Mouse (Mus musculus) heart, postnatal 25 days (tissue): Measurements from ENCODE around the gene Epb41l5. TPM values are rescaled to one million over a fixed set of nuclear protein-coding genes. Genes with fewer than 3 reads are reported as not detected.
A peak's percentile ranks its signal among the peaks of the same experiment; 100 is the strongest.

Experiments used
- DNase-seq: peaks from one replicate; pipeline ENCODE4 v3.0.0; 2022; ENCODE audit warnings: low spot score
- intact Hi-C: fragments of 180-260 bp; cut with DNase I; formaldehyde crosslinking; loops from one replicate; pipeline ENCODE4 v1.15.1; 2025
- total RNA-seq, 2 experiments: library from RNA; stranded (reverse); gene quantifications; 2 replicates each; pipeline ENCODE4 v1.2.3; 2021

The Epb41l5 gene
- total RNA-seq, 2 experiments from 2014 or later = 3.5 to 4.3 TPM

DNA sequence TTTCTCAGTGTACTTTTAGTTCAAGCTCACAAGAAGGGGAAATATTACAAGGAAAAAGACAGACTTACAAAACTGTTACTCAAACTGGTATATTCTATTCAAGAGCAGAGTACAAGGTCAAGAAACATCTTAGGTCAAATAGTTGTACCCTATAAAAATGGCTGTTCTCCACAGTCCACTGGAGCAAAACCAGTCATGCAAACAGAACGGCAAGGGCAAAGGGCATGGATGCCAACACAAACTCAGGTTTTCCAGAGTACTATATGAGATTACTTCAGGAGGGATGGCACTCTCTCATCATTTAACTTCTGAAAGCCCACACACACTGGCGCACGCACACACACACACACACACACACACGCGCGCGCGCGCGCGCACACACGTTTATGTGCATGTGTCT is 46.4 kb downstream of the Epb41l5 start:
- DNase-seq = no peak
- intact Hi-C loops = no loop called here

DNA sequence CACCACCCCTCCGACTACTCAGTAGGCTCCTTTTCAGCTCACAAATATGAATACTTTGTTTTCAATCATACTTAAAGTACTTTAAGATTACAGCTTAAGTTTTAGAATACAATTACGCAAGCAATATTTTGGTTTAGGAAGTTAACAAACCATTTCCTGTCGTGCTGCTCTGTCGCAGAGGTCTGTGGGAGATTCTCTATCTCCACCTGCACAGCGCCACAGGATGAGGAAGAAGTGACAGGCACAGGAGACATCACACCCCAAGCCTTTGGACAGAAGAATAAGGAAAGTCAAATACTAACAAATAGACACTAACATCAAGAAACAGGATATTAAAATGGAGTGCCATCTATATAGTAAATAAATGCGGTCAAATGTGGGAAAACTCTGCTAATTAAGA is 49.9 kb downstream of the Epb41l5 start:
- intact Hi-C loops = no loop called here
- DNase-seq = no peak

DNA sequence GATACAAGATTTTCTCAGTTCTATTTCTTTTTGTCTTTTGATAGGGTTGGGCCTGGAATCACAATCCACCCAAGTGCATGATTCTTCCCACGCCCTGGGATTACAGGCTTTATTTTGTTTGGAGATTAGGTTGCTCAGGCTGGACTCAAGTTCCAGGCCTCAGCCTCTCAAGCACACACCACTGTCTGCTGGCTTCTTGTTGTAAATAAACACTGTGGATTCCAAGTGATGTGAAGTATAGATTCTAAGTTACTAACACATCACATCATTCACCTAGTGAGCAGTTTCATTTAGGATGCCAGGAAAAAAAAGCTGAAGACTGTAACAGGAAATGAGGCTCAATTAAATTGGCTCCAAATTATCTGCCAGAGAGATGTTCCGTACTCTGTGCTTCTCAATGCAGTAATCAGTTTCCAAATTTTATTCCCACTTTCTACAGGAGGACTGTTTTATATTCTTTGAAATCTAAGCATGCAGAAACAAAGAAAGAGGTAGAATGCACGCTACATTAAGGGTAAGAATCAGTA is 51.8 kb downstream of the Epb41l5 start:
- DNase-seq = no peak
- intact Hi-C loops = no loop called here

DNA sequence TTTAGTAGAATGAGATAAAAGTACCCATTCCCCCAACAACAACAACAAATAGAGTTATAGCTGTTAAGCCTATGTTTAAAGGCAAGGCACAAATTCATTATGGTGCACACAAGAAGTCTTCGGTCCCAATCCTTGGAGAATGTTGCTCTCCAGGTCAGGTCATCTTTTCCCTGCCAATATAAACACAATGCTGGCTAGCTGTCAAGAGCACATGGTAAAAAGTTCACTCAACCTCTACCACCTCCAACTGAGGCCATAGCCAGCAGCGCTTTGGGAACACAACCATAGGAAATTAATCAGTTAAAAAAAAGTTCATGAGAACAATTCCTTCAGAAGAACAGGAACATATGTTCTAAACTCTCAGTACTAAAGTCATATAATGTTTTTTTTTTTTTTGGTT is 58.8 kb downstream of the Epb41l5 start:
- DNase-seq = peak; percentile 16
- intact Hi-C loops = no loop called here

DNA sequence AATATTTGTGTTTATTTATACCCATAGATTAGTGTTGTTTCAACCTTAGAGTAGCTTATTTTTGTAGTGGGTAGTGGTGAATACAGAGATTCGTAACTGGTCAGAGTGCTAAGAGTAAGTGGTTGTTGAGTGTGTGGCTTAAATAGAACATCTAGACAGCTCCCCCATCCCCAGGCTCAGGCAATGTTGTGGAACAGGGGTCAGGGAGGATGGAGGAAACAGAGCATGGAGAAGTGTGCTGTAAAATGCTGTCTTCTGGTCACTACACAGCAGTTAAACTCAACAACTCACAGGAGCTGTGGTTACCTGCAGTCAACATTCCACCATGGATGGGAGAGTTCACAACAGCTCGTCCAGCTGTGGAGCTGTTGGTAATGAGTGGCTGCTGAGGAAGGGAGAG is 63.8 kb downstream of the Epb41l5 start:
- intact Hi-C loops = no loop called here
- no peak for DNase-seq

DNA sequence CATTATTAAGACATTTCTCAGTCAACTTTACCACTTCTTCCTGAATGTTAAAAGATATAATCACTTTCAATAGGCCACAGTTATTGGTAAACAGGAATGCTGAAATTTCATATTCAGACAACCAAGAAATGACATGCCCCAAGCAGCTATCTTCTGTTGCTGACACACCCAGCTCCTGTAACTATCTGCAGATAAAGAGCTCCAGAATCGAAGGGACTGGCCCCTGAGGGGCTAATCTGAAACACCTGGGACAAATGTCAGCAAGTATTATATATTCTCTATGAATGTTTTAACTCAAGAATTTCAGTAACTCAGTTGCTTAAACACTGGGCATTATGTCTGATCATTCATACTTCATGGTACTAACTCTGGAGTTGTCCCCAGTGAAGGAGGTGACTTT is 78.7 kb downstream of the Epb41l5 start:
- DNase-seq = no peak
- intact Hi-C loops = no loop called here

DNA sequence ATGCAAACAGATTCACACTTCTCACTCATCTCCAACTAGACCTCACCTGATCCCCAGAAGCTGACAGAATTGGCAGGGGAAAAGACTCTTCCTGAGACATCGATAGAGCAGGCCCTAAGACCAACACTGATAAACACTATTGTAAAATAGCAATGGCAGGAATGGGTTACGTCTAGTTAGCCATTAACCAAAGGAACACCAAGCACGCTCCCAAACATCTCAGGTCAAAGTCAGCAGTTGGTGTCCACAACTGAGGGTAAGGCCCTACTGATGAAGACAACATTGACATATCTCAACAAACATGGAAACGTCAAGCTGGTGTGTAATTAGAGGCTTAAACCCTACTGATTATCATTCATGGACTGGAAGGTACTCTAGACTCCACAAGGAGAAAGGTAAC is 83.3 kb downstream of the Epb41l5 start:
- DNase-seq = no peak
- intact Hi-C loops = no loop called here

DNA sequence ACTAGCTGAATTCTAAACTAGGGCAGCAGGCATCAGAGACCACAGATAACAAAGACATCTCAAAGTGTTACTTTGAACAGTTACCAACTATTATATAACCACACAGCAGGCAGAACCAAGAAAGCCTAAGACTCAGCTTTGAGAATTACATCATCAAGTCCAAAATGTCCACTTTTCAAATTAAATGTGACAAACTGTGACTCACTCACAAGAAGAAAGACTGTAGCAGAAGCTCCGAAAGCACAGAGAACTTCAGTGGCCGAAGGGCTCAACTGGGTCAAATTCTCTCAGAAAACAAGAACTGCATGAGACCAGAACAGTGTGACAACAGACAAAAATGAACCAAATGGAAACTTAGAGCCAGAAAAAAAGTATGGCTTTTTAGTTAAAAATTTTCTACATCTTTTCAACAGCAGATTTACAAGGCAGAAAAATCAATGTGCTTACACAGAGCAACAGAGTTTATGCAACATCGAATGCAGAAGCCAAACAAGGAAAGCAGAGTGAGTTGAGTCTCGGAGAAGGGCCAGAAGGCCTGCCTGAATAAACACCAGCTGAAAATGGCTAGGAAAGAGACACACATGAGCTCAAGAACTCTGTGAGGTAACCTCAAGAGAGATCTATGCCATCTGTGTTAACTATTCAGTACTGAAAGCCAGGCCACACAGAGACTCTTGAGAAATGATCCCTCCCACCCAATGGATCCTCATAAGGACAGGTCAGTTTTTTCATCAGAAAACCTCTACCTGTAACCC is 91.0 kb downstream of the Epb41l5 start:
- intact Hi-C loops = no loop called here

DNA sequence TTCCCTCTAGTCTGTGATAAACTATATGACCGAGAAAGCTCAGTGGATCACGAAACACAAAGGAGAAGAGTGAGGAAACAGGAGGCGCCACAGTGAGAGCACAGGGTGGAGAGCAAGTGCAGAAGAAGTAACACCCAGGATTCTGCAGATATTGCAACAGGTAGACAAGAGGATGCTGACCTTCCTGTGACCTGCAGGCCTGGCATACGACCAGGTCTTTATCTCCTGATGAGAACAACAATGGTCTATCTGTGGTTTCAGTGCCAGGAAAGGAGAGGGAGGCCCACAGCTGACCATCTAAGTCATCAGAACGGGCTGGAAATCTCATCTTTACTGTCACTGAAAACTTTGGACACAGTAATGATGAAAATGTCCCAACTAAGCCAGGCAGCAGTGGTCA is 93.1 kb downstream of the Epb41l5 start:
- no peak for DNase-seq
- intact Hi-C loops = no loop called here

More for the DNA sequence above, 91.0 kb downstream of the Epb41l5 start:
- DNase-seq = no peak

DNA sequence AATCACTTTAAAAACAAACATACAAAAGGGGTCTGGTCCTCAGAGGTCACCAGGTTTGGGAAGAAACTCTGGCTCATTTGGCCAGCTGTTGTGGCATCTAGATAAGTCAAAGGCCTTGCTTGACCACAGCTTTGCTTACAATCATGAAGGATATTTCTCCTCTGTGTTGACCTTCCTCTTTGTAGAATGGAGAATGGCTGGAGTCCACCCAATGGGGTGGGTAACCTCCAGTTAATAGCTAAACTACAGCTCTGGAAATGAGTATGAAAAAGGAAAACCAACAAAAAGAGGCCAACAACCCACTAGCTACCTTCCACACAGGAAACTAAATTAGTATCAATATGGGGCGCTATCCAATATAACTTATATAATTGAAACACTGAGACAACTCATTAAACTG is 97.1 kb downstream of the Epb41l5 start:
- intact Hi-C loops = no loop called here
- no peak for DNase-seq

DNA sequence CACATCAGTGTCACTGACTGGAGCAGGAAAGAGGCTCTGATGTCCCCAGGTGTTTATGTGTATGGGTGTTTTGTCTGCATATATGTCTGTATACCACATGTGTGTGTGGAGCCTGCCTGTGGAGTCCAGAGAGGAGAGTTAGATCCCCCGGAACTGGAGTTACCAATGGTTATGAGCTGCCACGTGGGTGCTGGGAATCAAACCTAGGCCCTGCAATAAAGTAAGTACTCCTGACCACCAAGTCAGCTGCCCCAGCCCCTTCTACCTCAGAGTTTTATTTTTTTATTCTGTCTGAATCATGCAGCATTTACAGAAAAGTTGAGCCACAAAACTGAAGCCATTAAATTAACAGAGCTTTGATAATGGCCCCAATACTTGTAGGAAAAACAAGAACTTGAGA is 98.7 kb downstream of the Epb41l5 start:
- intact Hi-C loops = no loop called here
- DNase-seq = no peak

DNA sequence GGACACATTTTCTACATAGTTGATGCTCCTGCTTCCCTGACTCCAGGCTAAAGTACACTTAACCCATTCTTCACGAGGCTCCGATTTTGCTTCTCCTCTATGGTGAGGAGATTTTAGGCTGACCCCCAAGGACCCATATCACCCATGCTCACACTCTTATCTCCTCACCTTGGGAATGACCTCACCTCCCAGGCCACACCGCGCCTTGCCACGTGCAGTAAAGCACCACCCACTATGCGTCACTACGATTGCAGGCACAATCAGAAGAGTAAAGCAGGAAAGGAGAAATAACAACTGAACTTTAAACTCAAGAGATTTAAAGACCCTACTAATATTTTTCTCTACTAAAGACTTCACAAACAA is 99.5 kb downstream of the Epb41l5 start:
- DNase-seq = no peak
- intact Hi-C loops = loop anchor here (5.0 kb wide), 3 partner anchors 92 to 463 kb away; no protein-coding TSS in a partner anchor

DNA sequence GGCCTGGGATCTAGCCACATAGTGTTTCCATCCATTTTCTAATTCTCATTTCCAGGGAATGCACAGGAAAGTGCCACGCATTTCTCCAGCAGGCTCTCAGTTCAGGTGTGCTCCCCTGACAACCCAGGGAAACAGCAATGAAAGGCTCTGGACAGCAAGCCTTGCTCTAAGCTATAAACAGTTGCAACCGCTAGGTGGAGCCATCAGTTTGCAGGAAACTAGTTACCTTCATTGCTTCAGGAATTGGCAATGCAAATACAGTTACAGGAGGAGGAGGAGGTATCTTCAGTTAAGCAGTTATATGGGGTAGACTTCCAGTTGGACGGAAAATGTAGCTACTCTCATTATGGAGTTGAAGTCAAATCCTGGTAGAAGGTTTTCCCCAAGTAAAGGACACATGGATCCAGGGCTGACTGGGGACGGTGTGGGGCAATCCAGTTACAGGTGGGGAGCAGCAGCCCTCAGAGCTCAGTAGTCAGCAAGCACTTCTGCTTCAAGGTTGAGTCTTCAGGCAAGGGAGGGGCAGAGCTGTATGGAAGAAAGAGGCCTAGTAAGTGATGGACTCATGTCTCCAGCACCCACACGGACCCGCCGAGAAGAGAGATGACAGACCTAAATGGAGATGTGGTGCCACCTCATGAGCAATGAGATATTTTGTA is 100.0 kb downstream of the Epb41l5 start:
- DNase-seq = peak; percentile 29
- intact Hi-C loops = loop anchor here (1.0 to 5.0 kb wide), 4 partner anchors 91 to 464 kb away; no protein-coding TSS in a partner anchor

DNA sequence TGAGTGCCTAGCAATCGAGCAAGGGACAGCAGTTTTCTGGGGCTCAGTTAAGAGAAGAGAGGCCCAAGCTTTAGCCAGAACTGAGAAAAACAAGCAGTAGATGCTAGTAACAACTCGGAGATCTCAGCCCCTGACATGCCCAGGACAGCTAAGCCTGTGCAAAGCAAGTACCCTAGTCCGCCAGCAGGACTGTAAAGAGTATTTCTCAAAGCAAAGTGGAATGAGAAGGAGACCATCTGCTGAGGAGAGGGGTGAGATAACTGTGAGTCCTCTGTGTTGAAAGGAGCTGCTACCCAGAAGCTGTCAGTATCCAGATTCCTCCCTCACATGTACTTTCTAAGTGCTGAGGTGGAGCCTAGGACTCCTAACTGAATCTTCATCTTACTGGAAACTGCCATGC is 102.3 kb downstream of the Epb41l5 start:
- intact Hi-C loops = loop anchor here (5.0 kb wide), 3 partner anchors 89 to 466 kb away; no protein-coding TSS in a partner anchor
- DNase-seq = no peak

DNA sequence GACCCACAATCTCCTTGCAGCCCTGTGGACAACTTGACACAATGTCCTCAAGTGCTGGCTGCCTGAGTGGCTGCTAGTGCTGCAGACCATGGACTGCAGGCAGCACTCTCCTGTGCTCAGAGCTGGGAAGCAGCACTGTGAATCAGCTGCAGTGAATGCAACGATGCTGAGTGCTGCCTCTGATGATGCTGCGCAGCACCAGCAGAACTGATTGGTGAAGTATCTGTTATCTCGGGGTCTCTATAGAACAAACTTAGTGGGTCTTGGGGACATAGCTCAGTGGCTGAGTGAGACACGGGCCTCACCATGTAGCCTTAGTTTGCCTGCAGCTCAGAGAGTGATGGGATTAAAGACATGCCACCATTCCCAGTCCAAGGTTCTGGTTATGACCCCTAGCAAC is 103.1 kb downstream of the Epb41l5 start:
- intact Hi-C loops = loop anchor here (5.0 kb wide), 3 partner anchors 88 to 467 kb away; no protein-coding TSS in a partner anchor
- no peak for DNase-seq

DNA sequence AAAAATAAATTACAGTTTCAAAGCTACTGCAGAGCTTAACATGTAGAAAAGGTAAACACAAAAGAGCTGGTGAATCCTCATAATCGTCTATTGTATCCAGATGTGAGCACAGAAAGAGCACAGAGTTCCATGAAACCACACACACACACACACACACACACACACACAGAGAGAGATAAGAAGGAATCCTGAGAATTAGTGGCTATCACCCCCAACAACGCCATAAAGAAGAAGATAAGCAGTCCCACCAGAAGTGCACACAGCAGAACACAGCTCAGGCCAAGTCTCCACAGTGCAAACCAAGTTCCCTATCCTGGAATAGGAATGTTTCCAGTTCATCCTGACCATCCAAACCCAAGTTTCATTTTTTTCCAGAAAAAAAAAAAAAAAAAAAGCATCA is 103.6 kb downstream of the Epb41l5 start:
- no peak for DNase-seq
- intact Hi-C loops = loop anchor here (5.0 kb wide), 3 partner anchors 88 to 467 kb away; no protein-coding TSS in a partner anchor

DNA sequence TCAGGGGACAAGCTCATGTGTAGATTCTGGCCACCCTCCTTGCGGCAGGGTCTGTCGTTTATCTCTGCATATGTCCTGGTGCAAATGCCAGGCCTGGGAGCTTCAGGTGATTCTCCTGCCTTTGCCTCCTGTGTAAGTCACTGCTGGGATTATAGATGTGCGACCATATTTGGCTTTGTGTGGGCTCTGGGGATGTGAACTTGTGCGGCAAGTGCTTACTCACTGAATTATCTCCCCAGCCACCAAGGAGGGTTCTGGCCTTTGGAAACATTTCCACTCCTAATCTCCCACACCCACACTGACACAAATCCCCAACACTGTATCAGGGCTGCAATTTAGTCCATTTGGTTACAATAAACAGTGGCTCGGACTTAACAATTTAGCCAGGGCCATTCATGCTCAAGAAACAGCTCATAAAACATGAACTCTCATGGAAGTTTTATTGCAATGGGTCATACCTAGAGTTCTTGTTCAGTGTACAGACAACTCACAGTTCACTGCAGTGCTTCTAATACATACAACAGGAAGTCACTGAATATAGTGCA is 104.1 kb downstream of the Epb41l5 start:
- intact Hi-C loops = loop anchor here (5.0 kb wide), 3 partner anchors 87 to 468 kb away; no protein-coding TSS in a partner anchor
- no peak for DNase-seq

DNA sequence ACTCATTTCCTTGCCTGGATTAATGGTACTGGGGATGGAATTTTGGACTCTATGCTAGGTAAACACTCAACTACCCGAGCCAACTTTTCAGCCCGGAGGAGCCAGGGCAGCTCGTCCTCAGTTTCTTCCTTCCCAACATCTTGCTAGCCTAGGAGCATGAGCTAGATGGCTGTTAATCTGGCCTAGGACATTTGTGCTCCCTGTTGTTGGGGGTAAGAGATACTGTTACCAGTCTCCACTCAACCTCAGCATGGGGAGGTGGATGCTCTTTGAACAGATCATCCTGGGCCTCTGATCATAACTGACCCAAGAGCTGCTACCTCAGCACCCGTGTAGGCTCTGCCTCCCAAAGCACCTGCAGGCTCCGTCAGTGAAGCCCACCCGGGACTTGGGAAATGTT is 105.5 kb downstream of the Epb41l5 start:
- intact Hi-C loops = no loop called here
- no peak for DNase-seq

DNA sequence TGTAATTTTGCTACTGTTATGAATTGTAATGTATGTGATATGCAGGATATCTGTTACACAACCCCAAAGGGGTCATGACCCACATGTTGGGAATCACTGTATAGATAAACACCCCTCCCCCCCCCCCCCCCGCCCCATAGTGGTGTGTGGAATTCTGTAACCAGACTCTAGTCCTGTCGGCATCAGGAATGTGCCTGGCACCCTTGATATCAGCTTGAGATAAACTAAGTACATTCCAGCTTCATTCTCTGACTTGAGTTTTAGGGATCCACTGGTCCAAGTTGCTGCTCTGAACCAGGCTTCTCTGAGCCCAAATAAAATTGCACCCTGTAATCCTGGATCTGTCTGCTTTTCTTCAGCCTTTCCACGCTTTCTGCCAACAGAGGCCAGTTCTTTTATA is 107.2 kb downstream of the Epb41l5 start:
- no peak for DNase-seq
- intact Hi-C loops = no loop called here

DNA sequence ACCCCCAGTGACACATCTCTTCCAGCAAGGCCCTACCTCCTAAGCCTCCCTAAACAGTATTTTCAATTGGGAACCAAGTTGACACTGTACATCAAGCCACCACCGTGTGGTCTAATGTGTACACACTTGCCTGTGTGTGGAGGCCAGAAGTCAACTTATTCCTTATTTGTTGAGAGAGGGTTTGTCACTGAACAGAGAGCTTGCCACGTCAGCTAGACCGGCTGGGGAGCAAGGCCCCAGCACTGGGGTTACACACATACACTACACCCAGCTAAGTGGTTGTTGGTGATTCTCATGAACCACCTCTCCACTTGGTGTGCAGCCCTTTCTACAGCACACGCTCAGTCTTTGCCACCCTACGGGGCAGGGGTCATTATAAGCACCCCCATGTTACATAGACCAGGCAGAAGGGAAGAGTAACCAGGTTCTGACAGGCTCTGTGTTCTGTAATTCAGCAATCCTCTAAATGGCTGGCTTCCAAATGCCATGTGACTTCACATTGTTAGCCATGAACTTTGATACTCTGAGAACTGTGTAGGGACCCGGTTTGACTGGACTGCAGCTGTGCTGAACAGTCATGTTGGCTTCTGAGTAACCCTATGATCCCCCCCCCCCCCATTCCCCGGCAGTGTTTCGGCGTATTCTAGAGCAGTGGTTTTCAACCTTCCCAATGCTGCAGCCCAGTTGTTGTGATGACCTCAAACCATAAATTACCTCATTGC is 107.8 kb downstream of the Epb41l5 start:
- DNase-seq = no peak
- intact Hi-C loops = no loop called here
